Mouse (Mus musculus) gastrocnemius, postnatal 10 days (tissue): ENCODE results near the gene Lbh. TPM values are rescaled to one million over a fixed set of nuclear protein-coding genes. Genes with fewer than 3 reads are reported as not detected.
A peak's percentile ranks its signal among the peaks of the same experiment; 100 is the strongest.

ENCODE experiments used
- DNase-seq: peaks from one replicate; pipeline ENCODE4 v3.0.0; 2021; ENCODE audit warnings: mixed read lengths
- total RNA-seq, 2 experiments: library from RNA; stranded (reverse); gene quantifications; 2 replicates each; pipeline ENCODE4 v1.2.3; 2021

Gene Lbh
- total RNA-seq, 2 experiments from 2014 or later, result 21.5 to 26.9 TPM

GRCm38 (mm10) chr17:72911283-72911682, 6.8 kb upstream of the Lbh start:
- no peak for DNase-seq

GRCm38 (mm10) chr17:72911751-72912150, 6.4 kb upstream of the Lbh start:
- DNase-seq, result no peak

GRCm38 (mm10) chr17:72914082-72914481, 4.0 kb upstream of the Lbh start:
- no peak for DNase-seq

- peak; percentile 50 for DNase-seq
Measured at GRCm38 (mm10) chr17:72917241-72918030, 669 bp upstream of the Lbh start.

- peak; percentile 49 for DNase-seq
Measured at GRCm38 (mm10) chr17:72918571-72919541, 751 bp downstream of the Lbh start.

- no peak for DNase-seq
Measured at GRCm38 (mm10) chr17:72919641-72920040, 1.5 kb downstream of the Lbh start.

- DNase-seq, result no peak
Measured at GRCm38 (mm10) chr17:72920430-72920829, 2.3 kb downstream of the Lbh start.

GRCm38 (mm10) chr17:72920971-72921370, 2.9 kb downstream of the Lbh start:
- DNase-seq, result no peak

GRCm38 (mm10) chr17:72922206-72922605, 4.1 kb downstream of the Lbh start:
- DNase-seq, result no peak

- DNase-seq, result no peak
Measured at GRCm38 (mm10) chr17:72923283-72923682, 5.2 kb downstream of the Lbh start.

GRCm38 (mm10) chr17:72924295-72924694, 6.2 kb downstream of the Lbh start:
- DNase-seq, result no peak

- no peak for DNase-seq
Measured at GRCm38 (mm10) chr17:72925111-72925510, 7.0 kb downstream of the Lbh start.

GRCm38 (mm10) chr17:72925804-72926617, 7.9 kb downstream of the Lbh start:
- DNase-seq, result no peak

GRCm38 (mm10) chr17:72926994-72927393, 8.9 kb downstream of the Lbh start:
- no peak for DNase-seq

GRCm38 (mm10) chr17:72933116-72933515, 15.0 kb downstream of the Lbh start:
- no peak for DNase-seq

- DNase-seq, result no peak
Measured at GRCm38 (mm10) chr17:72934146-72934545, 16.0 kb downstream of the Lbh start.

GRCm38 (mm10) chr17:72934653-72935052, 16.5 kb downstream of the Lbh start:
- no peak for DNase-seq

- DNase-seq, result no peak
Measured at GRCm38 (mm10) chr17:72935921-72936320, 17.8 kb downstream of the Lbh start.

GRCm38 (mm10) chr17:72936336-72936735, 18.2 kb downstream of the Lbh start:
- DNase-seq, result no peak

- DNase-seq, result no peak
Measured at GRCm38 (mm10) chr17:72937204-72937603, 19.1 kb downstream of the Lbh start.

GRCm38 (mm10) chr17:72938026-72938795, 20.1 kb downstream of the Lbh start:
- peak; percentile 59 for DNase-seq
